Mouse (Mus musculus) C2C12 (cell line): ENCODE results near the gene Olfm1. TPM values are rescaled to one million over a fixed set of nuclear protein-coding genes. Genes with fewer than 3 reads are reported as not detected.
A peak's percentile ranks its signal among the peaks of the same experiment; 100 is the strongest.

ENCODE experiments used
- H3K27me3 ChIP-seq: one replicate; pipeline ENCODE4 v1.6.1; 2011; ENCODE audit not compliant: control insufficient read depth, insufficient read depth, insufficient read length
- H3K36me3 ChIP-seq: one replicate; pipeline ENCODE4 v1.6.1; 2011; ENCODE audit not compliant: control insufficient read depth, insufficient read depth
- H3K4me3 ChIP-seq: one replicate; pipeline ENCODE4 v1.5.1; 2011; ENCODE audit warnings: mild to moderate bottlenecking, control low read depth; ENCODE audit not compliant: poor library complexity, insufficient read depth, severe bottlenecking
- H3K79me2 ChIP-seq: one replicate; pipeline ENCODE4 v1.6.1; 2011; ENCODE audit not compliant: control insufficient read depth, insufficient read depth
- H3K79me3 ChIP-seq: one replicate; pipeline ENCODE4 v1.6.1; 2011; ENCODE audit warnings: low read depth, control low read depth
- H3ac ChIP-seq: one replicate; pipeline ENCODE3; 2011; ENCODE audit warnings: low read depth; ENCODE audit not compliant: control insufficient read depth, insufficient read length
- CEBPB ChIP-seq: IDR thresholded peaks from one replicate; pipeline ENCODE4 v1.6.1; 2011; ENCODE audit warnings: low read depth, mild to moderate bottlenecking, control low read depth, moderate library complexity
- CTCF ChIP-seq: IDR thresholded peaks from one replicate; pipeline ENCODE4 v1.5.1; 2011; ENCODE audit not compliant: control insufficient read depth, insufficient read depth, insufficient read length
- FOSL1 ChIP-seq: IDR thresholded peaks from one replicate; pipeline ENCODE4 v1.8.0; 2011; ENCODE audit warnings: mild to moderate bottlenecking, low read length; ENCODE audit not compliant: poor library complexity, insufficient read depth, severe bottlenecking
- MAX ChIP-seq: IDR thresholded peaks from one replicate; pipeline ENCODE4 v1.6.1; 2011; ENCODE audit warnings: mild to moderate bottlenecking, control low read depth
- MYOD1 ChIP-seq: IDR thresholded peaks from one replicate; pipeline ENCODE4 v1.6.1; 2011; ENCODE audit warnings: low read depth; ENCODE audit not compliant: control insufficient read depth, insufficient read length
- MYOG ChIP-seq: IDR thresholded peaks from one replicate; pipeline ENCODE4 v1.6.1; 2011; ENCODE audit not compliant: control insufficient read depth, insufficient read length; ENCODE audit errors: extremely low read depth
- USF1 ChIP-seq: IDR thresholded peaks from one replicate; pipeline ENCODE4 v1.6.1; 2011; ENCODE audit warnings: low read depth, mild to moderate bottlenecking, control low read depth, moderate library complexity
- polyA plus RNA-seq: library from polyadenylated mRNA; unstranded; fragments of >200 nt; fragmentation: generic; extraction: Trizol; gene quantifications from one replicate; pipeline ENCODE4 v1.2.1, GENCODE M21; 2012; ENCODE audit warnings: missing spikeins

Olfm1 gene
- polyA plus RNA-seq, 1 experiment: 55.2 TPM

GRCm38 (mm10) chr2:28194962-28195617, 2.3 kb downstream of the Olfm1 start:
- Histone ChIP-seq H3K79me2 (no peaks in the 10 kb centered on the region), H3K4me3 (no peak overlapping the region), H3K79me3 (no peaks in the 10 kb centered on the region), H3K27me3 (peaks cover 71% of the 10 kb centered on the region), H3K36me3 (no peaks in the 10 kb centered on the region), H3ac (no peak overlapping the region)
- TF ChIP-seq USF1 (no peak), MAX (no peak), CTCF (no peak), CEBPB (no peak), MYOD1 (no peak), FOSL1 (no peak), MYOG (no peak)

- Histone ChIP-seq H3K36me3 (no peaks in the 10 kb centered on the region), H3K4me3 (no peak overlapping the region), H3K79me3 (no peaks in the 10 kb centered on the region), H3K79me2 (no peaks in the 10 kb centered on the region), H3ac (no peak overlapping the region), H3K27me3 (peaks cover 77% of the 10 kb centered on the region)
- no peak for TF ChIP-seq USF1
These were observed 2.9 kb downstream of the Olfm1 start for GRCm38 (mm10) chr2:28195726-28196125.

- Histone ChIP-seq H3K27me3 (peaks cover 43% of the 10 kb centered on the region), H3ac (no peak overlapping the region), H3K79me2 (peaks cover 7% of the 10 kb centered on the region), H3K4me3 (no peak overlapping the region), H3K79me3 (peaks cover 2% of the 10 kb centered on the region), H3K36me3 (no peaks in the 10 kb centered on the region)
- no peak for TF ChIP-seq CTCF
- TF ChIP-seq MAX: no peak
- no peak for TF ChIP-seq CEBPB
- no peak for TF ChIP-seq MYOG
- TF ChIP-seq MYOD1: no peak
- TF ChIP-seq FOSL1: no peak
- no peak for TF ChIP-seq USF1
These were observed 8.6 kb downstream of the Olfm1 start for GRCm38 (mm10) chr2:28201441-28201841.

- peaks cover 19% of the 10 kb centered on the region for H3K27me3 ChIP-seq
- peaks cover 12% of the 10 kb centered on the region for H3K36me3 ChIP-seq
- H3ac ChIP-seq: no peak overlapping the region
- TF ChIP-seq MAX: peak; percentile 57
- TF ChIP-seq USF1: no peak
- peak; percentile 92 for TF ChIP-seq CTCF
- no peak overlapping the region for H3K4me3 ChIP-seq
- peaks cover 25% of the 10 kb centered on the region for H3K79me2 ChIP-seq
- H3K79me3 ChIP-seq: peaks cover 3% of the 10 kb centered on the region
These were observed 11.4 kb downstream of the Olfm1 start for GRCm38 (mm10) chr2:28204167-28204566.

DNA sequence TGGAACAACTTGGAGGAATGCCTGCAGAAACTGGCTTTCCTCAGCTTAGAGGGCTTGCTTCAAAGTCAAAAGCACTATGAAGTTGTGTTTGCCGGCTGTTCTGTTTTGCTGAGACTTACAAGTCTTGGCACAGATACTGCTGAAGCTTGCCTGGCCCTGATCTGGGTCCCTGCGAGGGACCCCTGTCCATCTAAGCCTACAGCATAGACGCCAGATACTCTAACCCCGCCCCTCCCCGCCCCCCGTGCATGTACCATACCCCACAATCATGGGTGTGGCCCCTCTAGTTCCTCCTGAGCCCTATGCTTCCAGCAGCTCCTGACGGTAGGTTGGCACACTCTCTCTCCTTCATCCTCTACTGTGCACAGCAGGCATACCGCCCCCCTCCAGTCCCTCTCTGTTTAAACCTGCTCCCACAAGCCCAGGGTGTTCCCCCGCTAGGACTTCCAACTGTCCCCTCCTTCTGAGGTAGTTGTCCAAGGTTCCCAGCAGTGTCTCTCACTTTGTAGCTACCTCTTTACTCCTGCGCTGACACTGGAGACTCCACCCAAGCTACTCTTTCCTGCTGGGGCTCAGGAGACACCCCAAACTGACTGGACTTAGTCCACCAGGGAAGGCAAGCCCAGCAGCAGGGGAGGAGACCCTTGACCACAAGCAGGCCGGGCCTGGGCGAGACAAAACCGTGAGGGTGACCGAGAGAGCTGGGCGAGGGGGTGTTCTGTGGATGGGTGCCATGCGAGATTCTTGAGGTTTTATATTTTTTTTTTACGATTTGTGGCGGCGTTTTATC, 12.1 kb downstream of the Olfm1 start:
- Histone ChIP-seq H3K27me3 (peaks cover 12% of the 10 kb centered on the region), H3K36me3 (peaks cover 19% of the 10 kb centered on the region), H3K79me3 (peaks cover 5% of the 10 kb centered on the region), H3K4me3 (peak overlapping the region; percentile 59), H3ac (peak overlapping the region; percentile 21), H3K79me2 (peaks cover 25% of the 10 kb centered on the region)
- TF ChIP-seq MYOD1 (no peak), MAX (no peak), CTCF (no peak), CEBPB (no peak), FOSL1 (no peak), USF1 (no peak), MYOG (no peak)

DNA sequence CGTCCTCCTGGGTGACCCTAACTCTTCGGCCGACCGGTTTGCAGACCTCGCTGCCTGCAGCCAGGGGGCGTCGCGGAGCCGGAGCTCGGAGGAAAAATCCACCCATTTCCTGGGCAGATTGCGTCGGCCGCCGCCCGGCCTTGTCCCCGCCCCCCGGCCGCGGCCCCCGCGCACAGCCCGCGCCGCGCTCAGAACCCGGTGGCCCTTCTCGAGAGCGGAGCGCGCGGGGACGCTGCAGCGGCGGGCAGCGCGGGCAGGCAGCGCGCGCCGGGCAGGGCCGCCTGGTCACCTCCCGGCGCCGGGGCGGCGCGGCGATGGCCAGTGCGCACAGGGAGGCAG, 12.6 kb downstream of the Olfm1 start:
- peak overlapping the region; percentile 59 for H3K4me3 ChIP-seq
- H3K79me3 ChIP-seq: peaks cover 5% of the 10 kb centered on the region
- peaks cover 22% of the 10 kb centered on the region for H3K36me3 ChIP-seq
- H3K79me2 ChIP-seq: peaks cover 25% of the 10 kb centered on the region
- peak overlapping the region; percentile 74 for H3ac ChIP-seq
- TF ChIP-seq CTCF (peak; percentile 89), USF1 (no peak), MAX (no peak)
- peaks cover 7% of the 10 kb centered on the region for H3K27me3 ChIP-seq
